Mouse (Mus musculus) brain, embryonic 18.5 days (tissue): ENCODE results near the gene Gm20388.
"Not testable (repeated sequence)": the region's sequence is repeated elsewhere in the genome, so short reads cannot be mapped to it uniquely, and the experiment has no call there.

Experiments
- DNase-seq: peaks from one replicate; pipeline ENCODE4 v3.0.0-alpha.2; 2012; ENCODE audit warnings: low read depth, low spot score

Gene Gm20388

GRCm38 (mm10) chr8:123037487-123037886 lies 3126.8 kb downstream of the Gm20388 start:
- no peak for DNase-seq

- DNase-seq: no peak
Observed at GRCm38 (mm10) chr8:123038351-123038750, 3127.7 kb downstream of the Gm20388 start.

- DNase-seq: no peak
Observed at GRCm38 (mm10) chr8:123039376-123040109, 3128.9 kb downstream of the Gm20388 start.

GRCm38 (mm10) chr8:123040110-123040650 lies 3129.5 kb downstream of the Gm20388 start:
- DNase-seq: no peak

GRCm38 (mm10) chr8:123041008-123041773 lies 3130.6 kb downstream of the Gm20388 start:
- DNase-seq: no peak

- DNase-seq: no peak
Observed at GRCm38 (mm10) chr8:123041774-123042105, 3131.1 kb downstream of the Gm20388 start.

- DNase-seq: peak; percentile 98
Observed at GRCm38 (mm10) chr8:123042158-123042973, 3131.7 kb downstream of the Gm20388 start, which contains the start of gene Ankrd11. Gene Ankrd11, minus strand, starts transcription at chr8:123042277.

- no peak for DNase-seq
Observed at GRCm38 (mm10) chr8:123042974-123043625, 3132.5 kb downstream of the Gm20388 start.

GRCm38 (mm10) chr8:123043941-123044340 lies 3133.3 kb downstream of the Gm20388 start:
- DNase-seq: no peak

- not testable (repeated sequence) for DNase-seq
Observed at GRCm38 (mm10) chr8:123044743-123045425, 3134.2 kb downstream of the Gm20388 start.

GRCm38 (mm10) chr8:123046706-123047105 lies 3136.1 kb downstream of the Gm20388 start:
- DNase-seq: no peak

GRCm38 (mm10) chr8:123047827-123048226 lies 3137.2 kb downstream of the Gm20388 start:
- DNase-seq: no peak

- no peak for DNase-seq
Observed at GRCm38 (mm10) chr8:123048402-123048801, 3137.8 kb downstream of the Gm20388 start.

- DNase-seq: no peak
Observed at GRCm38 (mm10) chr8:123051458-123051857, 3140.8 kb downstream of the Gm20388 start.

GRCm38 (mm10) chr8:123062721-123063120 lies 3152.1 kb downstream of the Gm20388 start, which contains the start of gene Spg7:
Gene Spg7, plus strand, starts transcription at chr8:123062942.
- DNase-seq: no peak

- no peak for DNase-seq
Observed at GRCm38 (mm10) chr8:123064072-123064471, 3153.4 kb downstream of the Gm20388 start.

GRCm38 (mm10) chr8:123064809-123065213 lies 3154.2 kb downstream of the Gm20388 start:
- no peak for DNase-seq

- peak; percentile 91 for DNase-seq
Observed at GRCm38 (mm10) chr8:123065214-123066100, 3154.8 kb downstream of the Gm20388 start.

- DNase-seq: no peak
Observed at GRCm38 (mm10) chr8:123066101-123066683, 3155.6 kb downstream of the Gm20388 start.
